Comparison of ENCODE assay signal across 9 mouse cellular contexts in genomic region chr5:38598647-38599304, GRCm38 (mm10). TPM values are rescaled to one million over a fixed set of nuclear protein-coding genes. Genes with fewer than 3 reads are reported as not detected.
DNase-seq lines count a peak whose midpoint lies in the region; ATAC-seq and TF ChIP-seq lines count a peak whose summit lies in the region.
"Had no signal": no experiment of that assay in that cellular context is flagged by ENCODE, and none has a peak within 500 bp of the region (broad histone marks: within the 10 kb centered on the region; RNA-seq: fewer than 3 reads in every experiment).

No protein-coding gene starts in this region.

- no peaks in the 10 kb centered on the region for H3K9me3 ChIP-seq in kidney, embryonic 14.5 days (ENCODE audit: control insufficient read depth, low read length)
- no peaks in the 10 kb centered on the region for H3K9me3 ChIP-seq in MEL (replicated peaks; ENCODE audit: insufficient read depth, low read length)
- no peaks in the 10 kb centered on the region for H3K9me3 ChIP-seq in forebrain, embryonic 12.5 days
- H3K9me3 ChIP-seq in midbrain, embryonic 11.5 days (ENCODE audit: control insufficient read depth, low read length), result no peaks in the 10 kb centered on the region

- H3K27me3 ChIP-seq in kidney, embryonic 14.5 days (ENCODE audit: control insufficient read depth, insufficient read depth, low read length), result no peaks in the 10 kb centered on the region
- H3K27me3 ChIP-seq in kidney, adult 2 months (replicated peaks; ENCODE audit: control insufficient read depth, insufficient read depth, low read length), result no peaks in the 10 kb centered on the region
- no peaks in the 10 kb centered on the region; a peak in 1 of 4 replicates for H3K27me3 ChIP-seq in MEL (ENCODE audit: control insufficient read depth in 1 of 2, insufficient read depth in 2 of 2, low read length in 2 of 2)
- H3K27me3 ChIP-seq in forebrain, embryonic 12.5 days, result no peaks in the 10 kb centered on the region
- H3K27me3 ChIP-seq in midbrain, embryonic 11.5 days (ENCODE audit: control insufficient read depth, insufficient read depth, low read length), result no peaks in the 10 kb centered on the region

- peak overlapping the region; percentile 26 for H3K4me2 ChIP-seq in kidney, embryonic 14.5 days (replicated peaks; ENCODE audit: low read depth, low read length)
- peak overlapping the region; percentile 45 for H3K4me2 ChIP-seq in forebrain, embryonic 12.5 days
- H3K4me2 ChIP-seq in midbrain, embryonic 11.5 days, result no peak overlapping the region; the same call in 1 of the 2 replicates

- peak; percentile 60; the same call in 1 of the 2 replicates for ATAC-seq in kidney, embryonic 14.5 days (ENCODE audit: low FRiP score, low TSS enrichment)
- ATAC-seq in forebrain, embryonic 12.5 days (ENCODE audit: low FRiP score), result peak; percentile 57; the same call in 1 of the 2 replicates
- peak; percentile 62 for ATAC-seq in midbrain, embryonic 11.5 days (ENCODE audit: low FRiP score)

- no peak for TF ChIP-seq EP300 in MEL (IDR thresholded peaks at IDR 0.05; ENCODE audit: low read depth in 1 of 2, low read length in 2 of 2)

- peak; percentile 34 for TF ChIP-seq RAD21 in MEL (IDR thresholded peaks at IDR 0.05; ENCODE audit: low read depth, low read length)

- TF ChIP-seq POLR2A in kidney, adult 2 months (IDR thresholded peaks at IDR 0.05; ENCODE audit: low read depth, low read length), result no peak
- no peak for TF ChIP-seq POLR2A in MEL (IDR thresholded peaks at IDR 0.05; ENCODE audit: control insufficient read depth in 1 of 2, insufficient read depth in 1 of 2, low read depth in 1 of 2, low read length in 2 of 2, poor library complexity in 1 of 2)

- H3K4me1 ChIP-seq in kidney, embryonic 14.5 days (ENCODE audit: control insufficient read depth, insufficient read depth, low read length), result no peaks in the 10 kb centered on the region
- H3K4me1 ChIP-seq in kidney, adult 2 months (ENCODE audit: control insufficient read depth, insufficient read depth, low read length), result no peaks in the 10 kb centered on the region
- H3K4me1 ChIP-seq in MEL (ENCODE audit: control insufficient read depth in 1 of 2, insufficient read depth in 2 of 2, low read length in 2 of 2), result no peaks in the 10 kb centered on the region
- H3K4me1 ChIP-seq in forebrain, embryonic 12.5 days, result peaks cover 2% of the 10 kb centered on the region; the same call in 1 of the 2 replicates
- no peaks in the 10 kb centered on the region for H3K4me1 ChIP-seq in midbrain, embryonic 11.5 days (ENCODE audit: control insufficient read depth, insufficient read depth, low read length)

- H3K4me3 ChIP-seq in kidney, embryonic 14.5 days (ENCODE audit: low read length), result peak overlapping the region; percentile 22; the same call in 1 of the 2 replicates
- no peak overlapping the region for H3K4me3 ChIP-seq in kidney, adult 2 months (ENCODE audit: insufficient read depth, low read depth, low read length)
- H3K4me3 ChIP-seq in MEL (ENCODE audit: control insufficient read depth in 1 of 2, insufficient read depth in 1 of 2, low read depth in 2 of 2, low read length in 2 of 2), result no peak overlapping the region
- H3K4me3 ChIP-seq in forebrain, embryonic 12.5 days (replicated peaks), result peak overlapping the region; percentile 34
- peak overlapping the region; percentile 6; the same call in 1 of the 2 replicates for H3K4me3 ChIP-seq in midbrain, embryonic 11.5 days (ENCODE audit: low read depth, low read length)
- H3K4me3 ChIP-seq: myocyte had no signal

- H3K27ac ChIP-seq in kidney, embryonic 14.5 days (ENCODE audit: low read depth, low read length), result no peak overlapping the region
- no peak overlapping the region for H3K27ac ChIP-seq in kidney, adult 2 months (ENCODE audit: insufficient read depth, low read depth, low read length)
- H3K27ac ChIP-seq in MEL (ENCODE audit: control insufficient read depth, low read depth, low read length), result no peak overlapping the region
- no peak overlapping the region for H3K27ac ChIP-seq in forebrain, embryonic 12.5 days
- no peak overlapping the region for H3K27ac ChIP-seq in midbrain, embryonic 11.5 days (ENCODE audit: low read depth, low read length)

- no peaks in the 10 kb centered on the region for H3K36me3 ChIP-seq in kidney, embryonic 14.5 days (ENCODE audit: control insufficient read depth, insufficient read depth, low read length)
- H3K36me3 ChIP-seq in kidney, adult 2 months (ENCODE audit: control insufficient read depth, insufficient read depth, low read length), result no peaks in the 10 kb centered on the region
- no peaks in the 10 kb centered on the region for H3K36me3 ChIP-seq in MEL (ENCODE audit: control insufficient read depth in 1 of 2, insufficient read depth in 2 of 2, low read length in 2 of 2)
- no peaks in the 10 kb centered on the region for H3K36me3 ChIP-seq in forebrain, embryonic 12.5 days (replicated peaks)
- H3K36me3 ChIP-seq in midbrain, embryonic 11.5 days (ENCODE audit: control insufficient read depth, insufficient read depth, low read length), result no peaks in the 10 kb centered on the region

- DNase-seq in kidney, adult 2 months, result no peak
- no peak for DNase-seq in MEL (ENCODE audit: low read depth, low spot score)
- DNase-seq in midbrain, embryonic 11.5 days (ENCODE audit: low spot score, missing footprints), result peak; percentile 86
- no peak for DNase-seq in frontal cortex, postnatal 10 days (ENCODE audit: low spot score in 2 of 2)
- DNase-seq in right cerebral cortex, postnatal 4 days, result no peak
- DNase-seq in right cerebral cortex, adult 18-20 months, result no peak

- H3K9ac ChIP-seq in kidney, embryonic 14.5 days (ENCODE audit: low read depth, low read length), result no peak overlapping the region
- H3K9ac ChIP-seq in MEL (ENCODE audit: control insufficient read depth, low read depth, low read length, poor library complexity, severe bottlenecking), result no peak overlapping the region
- 0 out of 2 replicates have a peak overlapping the region, but pooled peaks have one; percentile 33 for H3K9ac ChIP-seq in forebrain, embryonic 12.5 days
- H3K9ac ChIP-seq in midbrain, embryonic 11.5 days (ENCODE audit: low read length), result no peak overlapping the region

- H3K79me2 ChIP-seq in MEL (ENCODE audit: control insufficient read depth, insufficient read depth, low read length, poor library complexity), result no peaks in the 10 kb centered on the region

- no peak for TF ChIP-seq CTCF in kidney, adult 2 months (conservative IDR thresholded peaks at IDR 0.05; ENCODE audit: insufficient read depth, insufficient read length, low read depth, low read length)
- TF ChIP-seq CTCF in MEL (IDR thresholded peaks at IDR 0.05 in 2 of 3, conservative IDR thresholded peaks at IDR 0.05 in 1 of 3; ENCODE audit: control insufficient read depth in 1 of 3, insufficient read depth in 1 of 3, low read depth in 2 of 3, low read length in 3 of 3, poor library complexity in 1 of 3, severe bottlenecking in 1 of 3), result peak in 1 of 3 experiments; percentile 28; a peak in 2 of 6 replicates

- WGBS in kidney, embryonic 14.5 days, result 64% methylated on average over 11 of the region's 11 CpGs
- WGBS in kidney, adult 2 months, result 56% methylated on average over 11 of the region's 11 CpGs
- 43% methylated on average over 11 of the region's 11 CpGs for WGBS in forebrain, embryonic 12.5 days
- WGBS in midbrain, embryonic 11.5 days, result 48% methylated on average over 11 of the region's 11 CpGs

TF ChIP-seq in MEL, 35 proteins besides CTCF, POLR2A, EP300 and RAD21:
- TF ChIP-seq TBP (IDR thresholded peaks at IDR 0.05; ENCODE audit: low read depth, low read length) (no peak), CHD1 (IDR thresholded peaks at IDR 0.05; ENCODE audit: low read depth, low read length) (no peak), ELF1 (IDR thresholded peaks at IDR 0.05; ENCODE audit: low read depth, low read length) (no peak), CHD2 (IDR thresholded peaks at IDR 0.05; ENCODE audit: low read length) (no peak), SMC3 (IDR thresholded peaks at IDR 0.05; ENCODE audit: low read depth, low read length) (no peak), MAFK (IDR thresholded peaks at IDR 0.05; ENCODE audit: borderline replicate concordance, low read depth, low read length) (no peak), JUND (IDR thresholded peaks at IDR 0.05; ENCODE audit: low read depth, low read length) (no peak), ZKSCAN1 (IDR thresholded peaks at IDR 0.05; ENCODE audit: low read depth, low read length) (no peak), USF1 (IDR thresholded peaks at IDR 0.05; ENCODE audit: low read depth, low read length) (no peak), TAL1 (IDR thresholded peaks at IDR 0.05; ENCODE audit: low read length) (no peak), MYB (IDR thresholded peaks at IDR 0.05; ENCODE audit: low read depth, low read length) (no peak), MYC (IDR thresholded peaks at IDR 0.05; ENCODE audit: low read depth, low read length) (no peak), UBTF (IDR thresholded peaks at IDR 0.05; ENCODE audit: borderline replicate concordance, insufficient read depth, low read depth, low read length) (no peak), MAX (IDR thresholded peaks at IDR 0.05; ENCODE audit: low read length) (no peak), POLR2AphosphoS5 (IDR thresholded peaks at IDR 0.05; ENCODE audit: borderline replicate concordance, low read depth, low read length) (no peak), E2F4 (IDR thresholded peaks at IDR 0.05; ENCODE audit: borderline replicate concordance, low read depth, low read length) (no peak), USF2 (IDR thresholded peaks at IDR 0.05; ENCODE audit: borderline replicate concordance in 1 of 2, insufficient read depth in 1 of 2, low read depth in 1 of 2, low read length in 2 of 2) (no peak)

RNA-seq across cellular contexts. Expression of gene Wdr1, which starts 35.8 kb away (rescaled TPM):
- polyA plus RNA-seq in kidney, embryonic 14.5 days (2014; fragmentation: Nextera tagmentation; extraction: Ambion mirVana), result 151 and 210 TPM in 2 replicates
- polyA plus RNA-seq in kidney, adult 2 months (2012; rRNA removed), result 115 and 122 TPM in 2 replicates
- total RNA-seq in MEL (2012; rRNA removed), result 174 and 176 TPM in 2 replicates
- 100 to 1,000 TPM in 1 of 2 experiments, not detected in 1; 144 TPM for polyA plus RNA-seq in MEL (2012; ENCODE audit: insufficient read depth in 1 of 2, insufficient read length in 2 of 2, low read depth in 1 of 2, low replicate concordance in 2 of 2, missing spikeins in 1 of 2)
- polyA plus RNA-seq in forebrain, embryonic 12.5 days (2016; fragmentation: Nextera tagmentation; extraction: Ambion mirVana), result 144 and 153 TPM in 2 replicates
- polyA plus RNA-seq in midbrain, embryonic 11.5 days (2014; fragmentation: Nextera tagmentation; extraction: Ambion mirVana), result 152 and 156 TPM in 2 replicates

Comparison
In these comparisons a context has a peak if more than half of its experiments do, and no peak if none do; other contexts are left out.
1. H3K4me3 ChIP-seq: peak in kidney, embryonic 14.5 days (single experiment), forebrain, embryonic 12.5 days (single experiment) and midbrain, embryonic 11.5 days (single experiment); none in kidney, adult 2 months (single experiment) and MEL (0 of 2).
2. Peak in every context shown above with its lines, with median percentiles within 50 percentile points of each other: ATAC-seq.